Mouse (Mus musculus): ENCODE measurements around the gene Tmem132e.

The Tmem132e gene

DNA sequence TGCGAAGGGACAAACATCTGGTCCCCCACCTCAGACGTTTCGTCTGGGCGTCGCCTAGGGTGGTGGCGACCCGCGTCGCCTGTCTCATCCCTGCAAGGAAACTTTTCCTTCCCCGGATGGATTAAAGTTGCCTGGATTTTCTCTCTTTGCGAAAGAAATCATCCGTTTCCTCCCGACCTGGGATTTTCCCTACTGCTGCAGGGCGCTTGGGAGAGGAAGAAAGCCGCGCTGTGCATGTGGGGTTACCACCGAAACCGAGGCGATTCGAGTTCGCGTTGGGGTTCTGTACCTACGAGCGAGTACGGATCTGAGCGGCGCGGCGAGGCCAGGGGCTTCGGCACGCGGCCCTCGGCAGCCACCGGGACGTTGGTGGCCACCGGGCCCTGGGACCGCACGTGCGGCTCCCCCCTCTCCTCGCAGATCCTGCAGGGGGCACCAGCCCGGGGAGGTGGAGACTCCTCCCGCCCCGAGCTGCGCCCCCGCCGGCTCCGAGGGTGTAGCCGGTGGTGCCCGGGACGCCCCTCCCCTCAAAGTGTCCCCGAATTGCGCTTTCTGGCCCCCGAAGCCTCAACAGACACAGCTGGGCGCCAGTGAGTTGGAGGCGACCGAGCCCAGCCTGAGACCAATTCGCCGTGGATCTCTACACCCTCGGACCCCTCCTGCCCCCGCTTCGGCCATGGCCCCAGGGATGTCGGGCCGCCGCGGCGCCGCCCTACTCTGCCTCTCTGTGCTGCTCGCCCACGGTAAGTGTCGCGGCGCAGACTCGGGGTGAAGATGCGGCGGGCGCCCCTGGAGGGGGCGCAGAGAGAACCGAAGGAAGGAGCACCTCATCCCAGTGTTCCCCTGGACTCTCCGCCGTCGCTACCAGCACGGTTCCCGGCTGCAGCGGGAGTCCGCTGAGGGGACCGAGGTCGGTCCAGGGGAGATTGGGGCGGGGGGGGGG lies at the start of gene Tmem132e:
Gene Tmem132e, plus strand, starts transcription at position 530 of the 943 bp plus-strand sequence.
- no peak for DNase-seq (ENCODE audit: low spot score)

DNA sequence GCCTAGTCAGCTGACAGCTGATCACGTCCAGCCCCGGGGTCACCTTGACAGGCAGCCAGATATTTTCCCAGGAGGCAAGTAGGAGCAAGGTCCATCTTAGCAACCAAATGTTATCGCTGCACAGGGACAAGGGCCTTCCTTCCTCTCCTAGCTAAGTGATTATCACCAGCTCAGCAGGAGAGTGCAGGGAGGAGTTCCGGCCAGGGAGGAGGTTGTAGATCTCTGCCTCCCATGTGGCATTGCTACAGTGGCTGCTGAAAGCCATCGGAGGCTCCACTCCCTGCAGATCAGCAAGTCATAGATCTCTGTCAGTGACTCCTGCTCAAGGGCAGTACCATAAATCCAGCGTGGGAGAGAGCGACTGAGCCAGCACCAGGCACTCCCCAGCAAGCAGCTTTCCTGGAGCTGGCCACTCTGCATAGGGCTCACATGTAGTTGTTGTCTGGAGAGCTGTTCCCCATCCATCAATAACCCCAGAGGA lies 48.7 kb upstream of the Tmem132e start:
- DNase-seq (ENCODE audit: low spot score) = no peak

DNA sequence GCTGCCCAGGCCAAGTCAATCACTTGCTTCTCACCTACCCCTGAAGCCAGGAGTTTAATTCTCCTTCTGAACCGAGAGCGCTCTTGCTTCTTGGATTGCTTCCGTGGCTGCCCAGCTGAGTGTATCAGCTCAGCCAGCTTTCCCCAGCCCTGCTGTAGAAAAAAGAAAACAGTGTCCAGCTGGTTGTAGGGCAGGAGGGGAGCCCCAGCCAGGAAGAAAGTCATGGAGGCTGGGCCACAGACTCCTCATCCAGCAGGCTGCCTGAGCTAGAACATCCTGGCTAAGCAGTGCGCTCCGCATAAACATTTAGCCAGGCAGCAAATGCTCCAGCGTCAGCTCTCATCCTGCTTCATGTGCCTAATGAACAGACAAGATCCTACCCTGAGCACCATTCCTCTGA lies 48.3 kb upstream of the Tmem132e start:
- DNase-seq (ENCODE audit: low spot score) = no peak

DNA sequence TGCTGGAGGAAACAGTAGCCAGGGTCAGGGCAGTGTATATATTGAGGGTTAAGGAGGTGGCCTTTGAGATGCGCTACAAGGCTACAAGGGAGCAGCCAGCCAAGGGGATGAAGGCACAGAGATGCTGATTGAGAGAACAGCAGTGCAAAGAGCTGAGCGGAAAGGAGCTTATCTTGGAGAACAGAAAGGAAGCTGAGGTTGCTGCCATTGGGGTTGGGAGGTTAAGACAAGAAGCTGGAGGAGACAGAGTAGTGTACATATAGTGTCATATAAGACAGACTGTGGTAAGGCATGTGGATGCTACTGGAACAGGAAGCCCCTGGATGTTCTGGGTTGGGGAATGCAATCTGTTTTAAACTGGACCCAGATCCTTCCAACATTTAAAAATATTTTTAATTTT lies 47.8 kb upstream of the Tmem132e start:
- DNase-seq (ENCODE audit: low spot score) = no peak

DNA sequence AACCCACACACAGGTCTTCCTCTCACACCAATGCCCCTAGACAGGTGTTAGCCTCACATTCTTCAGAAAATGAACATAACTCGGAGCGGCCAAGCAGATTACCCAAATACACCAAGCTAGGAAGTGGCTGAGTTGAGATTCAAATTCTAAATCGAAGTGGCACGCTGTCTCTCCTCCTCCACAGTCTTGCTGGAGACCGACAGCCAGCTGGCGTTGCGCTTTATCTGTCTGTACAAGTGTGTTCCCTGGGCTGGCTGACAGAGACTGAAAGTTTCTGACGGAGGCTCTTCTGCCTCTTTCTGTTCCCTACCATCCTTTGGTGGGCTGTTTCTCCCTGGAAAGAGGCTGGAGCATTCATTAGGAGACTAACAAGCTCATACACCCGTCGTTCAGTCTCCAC lies 37.7 kb upstream of the Tmem132e start:
- peak; percentile 43 for DNase-seq (ENCODE audit: low spot score)

DNA sequence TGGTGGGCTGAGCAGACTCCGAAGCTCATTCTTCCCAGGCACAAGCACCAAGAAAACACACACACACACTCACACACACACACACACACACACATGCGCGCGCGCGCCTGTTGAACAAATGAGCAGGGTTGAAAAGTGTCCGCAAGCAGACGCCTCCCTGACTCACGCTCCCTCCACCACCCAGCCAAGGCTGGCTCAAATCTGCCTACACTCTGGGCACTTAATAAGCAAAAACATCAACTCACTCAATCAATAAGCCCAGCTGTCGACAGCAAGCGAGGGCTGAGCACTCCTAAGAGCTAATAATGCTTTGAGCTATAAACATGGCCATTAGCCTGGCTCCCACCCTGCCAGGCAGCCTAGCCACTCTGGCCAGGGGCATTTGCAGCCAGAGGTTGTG lies 18.5 kb upstream of the Tmem132e start:
- no peak for DNase-seq (ENCODE audit: low spot score)

DNA sequence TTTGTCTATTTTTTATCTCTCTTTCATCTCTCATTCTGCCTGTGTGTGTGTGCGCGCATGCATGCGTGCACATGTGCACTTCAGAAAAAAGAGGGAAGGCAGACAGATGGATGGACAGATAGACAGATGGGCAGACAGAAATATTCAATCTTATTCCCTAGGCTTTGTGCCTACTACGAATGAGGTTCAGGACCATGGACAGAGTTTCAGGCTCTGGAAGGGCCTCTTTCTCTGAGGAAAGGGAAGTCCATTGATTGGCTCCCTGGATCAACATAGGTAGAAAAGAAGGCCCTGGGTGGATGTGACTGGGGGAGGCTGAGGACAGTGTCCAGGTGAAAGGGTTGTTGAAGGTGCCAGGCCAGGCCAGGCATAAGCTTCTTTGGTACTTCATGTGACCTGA lies 17.1 kb upstream of the Tmem132e start:
- no peak for DNase-seq (ENCODE audit: low spot score)

DNA sequence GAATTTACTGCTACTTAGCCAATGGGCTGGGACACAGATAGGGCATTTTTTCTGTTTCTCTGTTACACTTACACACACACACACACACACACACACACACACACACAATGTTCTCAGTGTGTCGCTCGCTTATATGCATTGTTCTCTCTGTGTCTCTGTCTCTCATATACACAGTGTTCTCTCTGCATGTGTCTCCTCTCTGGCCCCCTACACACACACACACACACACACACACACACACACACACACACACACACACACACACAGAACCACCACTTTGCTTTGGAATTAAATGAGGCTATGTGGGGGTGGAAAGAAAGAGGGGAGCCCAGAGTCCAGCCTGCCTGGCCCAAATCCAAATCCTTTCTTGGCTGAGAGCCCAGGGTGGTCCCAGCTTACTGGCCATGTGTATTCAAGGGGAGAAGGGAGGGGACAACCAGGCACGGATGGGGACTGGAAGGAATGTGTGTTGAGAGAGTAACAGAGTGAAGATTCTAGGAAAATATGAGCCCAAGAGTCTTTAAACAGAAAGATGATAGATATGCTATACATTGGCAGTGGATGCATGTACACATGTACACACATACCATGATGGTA lies 8.0 kb upstream of the Tmem132e start:
- DNase-seq (ENCODE audit: low spot score) = no peak

DNA sequence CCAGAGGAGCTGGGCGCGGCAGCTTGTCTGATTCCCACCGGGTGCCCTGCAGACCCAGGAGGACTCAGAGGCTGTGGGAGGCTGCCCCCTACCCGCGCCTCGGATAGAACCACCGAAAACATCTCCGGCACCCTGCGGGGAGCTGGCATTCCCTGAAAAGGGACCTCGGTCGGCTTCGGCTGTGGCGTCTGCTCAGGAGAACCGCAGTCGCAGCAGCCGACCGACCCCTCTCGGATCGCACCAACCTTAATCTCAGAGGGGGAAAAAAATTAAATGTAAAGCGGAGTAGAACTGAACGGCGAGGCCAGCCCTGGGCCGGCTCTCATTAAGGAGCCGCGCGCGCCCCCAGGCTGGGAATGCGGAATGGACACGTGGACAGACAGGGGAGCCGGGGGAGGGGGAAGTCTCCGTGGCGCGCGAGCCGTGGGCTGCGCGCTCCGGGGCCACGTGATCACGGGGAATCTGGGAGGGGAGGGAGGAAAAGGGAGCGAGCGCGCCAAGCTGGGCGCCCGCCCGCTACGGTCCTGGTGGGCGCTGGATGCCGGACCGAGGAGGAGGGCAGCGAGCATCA lies 1.6 kb upstream of the Tmem132e start:
- DNase-seq (ENCODE audit: low spot score) = peak; percentile 69

DNA sequence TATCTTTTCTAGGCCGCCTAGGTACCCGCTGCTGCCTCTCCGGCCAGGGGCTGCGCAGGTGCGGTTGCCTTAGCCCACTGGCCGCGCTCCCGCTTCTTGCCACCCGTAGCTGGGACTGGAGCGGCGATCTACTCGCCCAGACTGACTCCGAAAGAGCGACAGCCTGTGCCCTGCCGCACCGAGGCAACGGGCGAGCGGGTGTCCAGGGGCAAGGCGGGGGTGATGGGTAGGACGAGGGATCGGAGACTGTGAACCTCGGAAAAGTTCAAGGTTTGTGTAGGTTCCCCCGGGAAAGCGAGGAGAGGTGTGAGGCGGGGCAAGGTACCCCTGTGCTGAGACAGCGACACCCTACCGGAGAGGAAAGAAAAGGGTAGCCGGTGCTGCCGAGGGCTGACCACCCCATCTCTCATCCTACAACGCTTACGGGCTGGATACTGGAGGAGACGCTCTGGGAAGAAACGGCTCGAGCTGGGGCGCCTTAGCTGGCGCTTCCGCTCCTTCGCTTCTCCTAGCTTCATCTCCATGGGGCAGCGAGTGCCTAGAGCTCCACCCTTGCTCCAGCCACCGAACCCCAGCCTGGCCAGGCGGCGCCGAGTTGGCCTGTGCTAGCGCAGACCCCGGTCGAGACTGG lies 874 bp upstream of the Tmem132e start:
- no peak for DNase-seq (ENCODE audit: low spot score)

DNA sequence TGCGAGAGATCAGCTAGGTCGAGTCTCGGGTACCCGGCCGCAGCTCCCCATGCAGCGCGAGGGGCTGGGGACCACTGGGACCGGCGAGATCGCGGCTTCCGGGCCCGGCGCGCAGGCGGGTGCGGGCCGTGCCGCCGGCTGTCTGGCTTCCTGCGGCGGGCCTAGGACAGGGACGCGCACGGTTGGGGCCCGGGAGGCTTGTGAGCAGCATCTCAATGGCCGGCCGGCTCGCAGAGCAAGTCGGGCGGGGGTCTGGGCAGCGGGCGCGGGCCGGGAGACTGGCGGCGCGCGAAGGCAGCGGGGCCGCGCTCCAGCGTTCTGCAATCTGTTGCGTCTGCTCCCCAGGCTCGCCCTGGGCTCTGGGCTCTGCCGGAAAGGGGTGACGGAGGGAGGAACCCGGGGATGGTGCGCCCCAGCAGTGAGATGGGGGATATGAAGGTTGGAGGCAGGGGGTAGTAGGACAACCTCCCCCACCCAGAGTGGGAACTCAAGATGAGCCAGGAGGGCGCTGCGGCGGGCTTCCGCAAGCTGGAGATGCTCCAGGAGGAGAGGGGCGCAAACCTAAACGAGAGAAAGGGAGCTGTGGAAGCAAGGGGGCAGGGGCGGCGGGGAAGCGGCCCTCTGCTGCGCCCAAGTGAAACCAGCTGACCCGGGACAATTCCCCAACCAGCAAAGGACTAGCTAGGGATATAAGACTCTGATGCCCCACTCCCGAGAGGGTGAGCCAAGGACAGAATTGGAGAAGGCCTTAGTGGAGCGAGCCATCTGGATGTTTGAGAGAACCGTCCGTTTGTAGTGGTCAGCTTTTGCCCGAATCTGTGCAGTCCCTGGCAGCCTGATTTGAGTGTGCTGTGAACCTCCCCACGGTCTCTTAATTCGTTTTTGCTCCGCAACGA lies 944 bp downstream of the Tmem132e start:
- DNase-seq (ENCODE audit: low spot score) = no peak

DNA sequence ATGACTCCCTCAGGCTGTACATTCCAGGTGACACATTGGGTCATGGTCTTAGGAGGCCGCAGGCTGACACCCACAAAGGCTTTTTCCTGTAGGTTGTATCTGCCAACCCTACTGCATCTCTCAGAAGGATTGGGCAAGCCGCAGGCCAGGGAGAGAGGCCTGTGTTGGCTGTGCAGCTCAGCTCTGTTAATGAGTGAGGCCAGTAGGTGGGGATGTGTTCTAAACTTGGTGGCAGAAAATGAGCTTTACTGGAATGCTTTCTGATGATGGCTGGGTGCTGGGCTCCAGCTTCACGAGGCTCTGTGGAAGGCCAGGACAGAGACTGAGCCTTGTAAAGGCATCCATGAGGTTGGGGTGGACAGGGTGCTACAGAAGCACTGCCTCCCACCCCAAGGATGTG lies 3.6 kb downstream of the Tmem132e start:
- DNase-seq (ENCODE audit: low spot score) = peak; percentile 46

DNA sequence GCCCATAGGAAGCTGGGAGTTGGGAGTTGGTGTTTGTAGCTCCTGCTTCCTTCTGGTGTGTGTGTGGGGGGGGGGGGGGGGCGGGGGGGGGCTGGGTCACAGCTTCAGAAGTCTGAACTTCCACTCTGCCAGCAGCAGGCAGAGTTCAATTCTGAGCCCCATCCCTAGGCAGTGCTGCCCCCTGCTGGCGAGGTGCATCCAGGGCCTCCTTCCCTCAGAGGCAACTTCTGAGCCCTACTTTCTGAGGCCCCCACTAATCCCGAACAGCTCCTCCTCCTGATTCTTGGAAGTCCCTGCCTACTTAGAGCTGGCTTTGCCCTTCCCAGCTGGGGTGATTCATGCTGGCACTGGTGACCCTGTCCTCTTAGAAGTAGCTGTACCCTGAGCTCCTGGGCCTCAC lies 10.9 kb downstream of the Tmem132e start:
- no peak for DNase-seq (ENCODE audit: low spot score)

DNA sequence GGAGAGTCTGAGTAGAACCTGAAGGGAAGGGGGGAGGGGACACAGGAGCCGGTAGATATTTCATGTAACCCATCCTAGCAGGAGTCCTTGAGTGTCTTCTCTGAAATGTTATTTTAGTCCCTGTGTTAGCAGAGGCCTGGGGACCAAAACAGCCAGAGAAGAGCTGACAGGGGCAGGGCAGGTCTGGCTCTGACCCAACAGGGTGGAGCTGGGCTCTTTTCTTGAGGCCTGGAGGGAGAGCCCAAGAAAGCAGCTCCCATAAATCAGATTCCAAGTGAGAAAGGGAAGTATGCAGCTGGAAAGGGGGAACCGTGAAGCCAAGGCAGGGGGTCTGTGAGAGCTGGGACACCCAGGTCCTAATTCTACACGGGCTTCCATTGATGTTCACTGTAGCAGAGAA lies 16.9 kb downstream of the Tmem132e start:
- DNase-seq (ENCODE audit: low spot score) = no peak

DNA sequence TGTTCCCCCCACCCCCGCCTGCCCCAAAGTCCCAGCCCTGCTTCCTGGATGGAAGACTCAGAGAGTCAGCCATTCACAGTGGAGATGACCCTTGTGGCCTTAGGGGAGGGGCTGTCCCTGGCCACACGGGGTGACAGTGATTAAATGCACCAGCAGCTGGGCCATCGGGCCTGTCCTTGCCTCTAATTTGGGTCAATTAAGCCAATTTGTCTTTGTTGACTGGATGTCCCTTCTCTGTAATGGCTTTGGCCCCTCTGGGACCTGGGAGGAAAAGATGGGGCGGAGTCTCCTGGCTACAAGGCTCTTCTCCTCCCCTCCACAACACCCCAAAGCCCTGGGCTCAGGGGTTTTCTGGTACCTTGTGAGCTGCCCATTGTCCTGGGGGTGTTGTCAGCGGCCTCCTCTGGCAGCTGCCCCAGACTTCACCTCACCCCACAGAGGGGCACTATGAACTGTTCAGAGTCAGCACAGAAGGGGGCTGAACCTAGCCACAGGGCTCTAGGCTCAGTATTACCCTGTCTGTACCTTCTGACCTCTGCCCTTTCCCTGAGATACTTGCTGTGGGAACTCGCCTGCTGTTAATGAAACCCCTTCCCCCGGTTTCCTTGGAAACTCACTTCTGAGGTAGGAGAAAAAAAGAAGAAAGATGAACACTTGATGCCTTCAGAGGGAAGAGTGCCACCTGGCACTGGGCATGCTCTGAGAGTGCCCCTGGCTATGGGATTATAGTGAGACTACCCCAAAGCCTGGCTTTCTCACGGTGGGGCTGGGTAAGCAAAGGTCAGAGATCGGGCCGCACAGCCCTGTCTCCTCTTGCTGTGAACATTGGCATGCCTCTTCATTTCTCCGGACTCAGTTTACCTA lies 17.9 kb downstream of the Tmem132e start:
- no peak for DNase-seq (ENCODE audit: low spot score)

DNA sequence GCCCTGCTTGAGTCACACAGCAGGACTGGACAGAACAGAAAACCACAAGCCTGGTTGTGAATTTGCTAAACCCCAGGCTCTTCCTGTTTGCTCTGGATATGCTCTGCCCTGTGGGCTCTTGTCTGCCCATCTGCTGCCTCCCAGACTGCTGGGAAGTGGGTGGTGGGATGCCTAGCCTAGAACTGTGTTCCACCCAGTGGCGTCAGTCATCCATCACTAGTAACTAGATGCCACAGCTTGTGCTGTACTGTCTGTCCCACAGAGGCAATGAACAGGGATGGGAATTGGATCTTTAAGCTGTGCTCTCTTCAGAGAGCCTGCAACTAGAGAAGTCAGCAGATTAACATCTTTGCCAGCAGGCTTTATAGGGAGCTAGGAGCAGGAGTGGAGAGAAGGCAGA lies 23.8 kb downstream of the Tmem132e start:
- DNase-seq (ENCODE audit: low spot score) = peak; percentile 12

DNA sequence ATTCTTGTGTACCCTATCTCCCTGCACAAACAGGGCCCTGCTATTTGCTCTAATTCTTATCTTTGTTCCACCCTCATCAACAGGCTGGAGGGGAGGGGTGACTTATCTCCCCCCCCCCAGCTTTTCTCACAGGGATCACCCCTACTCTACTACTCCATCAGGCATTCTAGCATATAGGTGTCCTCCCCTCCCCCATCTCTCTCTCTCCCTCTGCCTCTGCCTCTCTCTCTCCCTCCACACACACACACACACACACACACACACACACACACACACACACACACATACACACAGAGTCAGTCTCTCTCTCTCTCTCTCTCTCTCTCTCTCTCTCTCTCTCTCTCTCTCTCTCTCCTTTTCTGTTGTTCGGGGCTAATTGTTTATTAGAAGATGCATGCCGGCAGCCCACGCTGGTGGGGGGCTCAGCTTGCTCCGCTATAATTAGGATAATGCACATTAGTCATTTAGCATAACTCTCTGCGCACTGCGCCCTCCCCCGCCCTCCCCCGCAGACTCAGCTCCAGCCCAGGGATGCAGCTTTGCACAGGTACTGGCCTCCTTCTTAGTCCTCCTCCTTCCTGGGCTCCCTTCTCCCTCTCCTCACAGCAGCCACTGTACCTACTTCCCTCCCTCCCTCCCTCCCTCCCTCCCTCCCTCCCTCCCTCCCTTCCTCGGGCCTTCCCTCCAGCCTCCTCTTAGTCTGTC lies 29.8 kb downstream of the Tmem132e start:
- DNase-seq (ENCODE audit: low spot score) = no peak

DNA sequence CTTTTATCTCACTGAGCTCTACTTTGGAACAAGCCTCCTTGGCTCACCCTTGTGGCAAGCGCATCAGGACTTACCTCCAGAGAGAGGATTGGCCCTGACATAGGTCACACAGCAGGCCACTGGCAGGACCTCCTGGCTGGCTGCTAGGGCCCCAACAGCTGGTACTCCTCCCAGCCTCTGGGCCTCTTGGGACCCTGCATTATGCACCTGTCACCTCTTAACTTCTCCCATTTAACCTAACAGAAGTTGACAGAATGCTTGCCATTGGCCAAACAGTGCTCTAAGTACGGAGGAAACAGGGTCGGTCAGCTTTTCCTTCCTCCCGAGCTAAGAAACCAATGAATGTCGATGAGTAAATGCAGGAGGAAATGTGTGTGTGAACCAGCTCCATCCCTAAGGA lies 33.2 kb downstream of the Tmem132e start:
- no peak for DNase-seq (ENCODE audit: low spot score)

DNA sequence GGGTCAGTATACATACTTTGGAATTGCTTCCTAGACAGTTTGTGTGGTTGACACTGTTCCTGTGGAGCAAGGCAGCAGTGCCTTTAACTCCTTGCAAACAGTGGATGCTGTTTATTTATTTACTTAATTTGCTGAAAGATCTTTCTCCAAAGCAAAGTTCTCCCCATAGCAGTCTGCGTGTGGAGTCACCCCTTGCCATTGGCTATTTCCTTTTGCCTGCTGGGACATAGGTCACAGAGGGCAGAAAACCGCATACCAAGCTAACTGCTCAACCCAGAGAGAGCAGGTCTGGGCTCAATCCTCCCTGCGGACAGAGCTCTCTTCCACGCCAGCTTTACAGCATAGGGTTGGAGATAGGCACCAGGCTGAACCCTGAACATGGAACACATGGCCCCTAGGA lies 34.8 kb downstream of the Tmem132e start:
- DNase-seq (ENCODE audit: low spot score) = no peak

DNA sequence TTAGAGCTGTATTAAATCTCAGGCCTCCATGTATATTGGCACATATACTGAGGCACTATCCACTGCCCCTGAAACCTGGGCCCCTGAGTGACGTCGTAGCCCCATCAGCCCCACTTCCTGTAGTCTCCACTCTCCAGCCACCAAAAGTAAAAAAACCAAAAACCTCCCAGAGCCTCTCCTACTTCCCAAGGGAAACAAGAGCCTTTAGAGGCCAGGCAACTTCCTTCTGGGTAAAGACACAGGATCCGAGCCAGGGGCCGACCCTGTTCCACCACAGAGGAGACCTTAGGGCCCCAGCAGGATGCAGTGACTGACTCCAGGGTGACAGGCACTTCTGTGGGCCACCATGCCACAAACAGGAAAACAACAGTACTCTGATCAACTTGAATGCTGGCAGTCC lies 40.1 kb downstream of the Tmem132e start:
- DNase-seq (ENCODE audit: low spot score) = no peak
